ENCODE assay signal across 6 mouse cellular contexts in the genomic region with DNA sequence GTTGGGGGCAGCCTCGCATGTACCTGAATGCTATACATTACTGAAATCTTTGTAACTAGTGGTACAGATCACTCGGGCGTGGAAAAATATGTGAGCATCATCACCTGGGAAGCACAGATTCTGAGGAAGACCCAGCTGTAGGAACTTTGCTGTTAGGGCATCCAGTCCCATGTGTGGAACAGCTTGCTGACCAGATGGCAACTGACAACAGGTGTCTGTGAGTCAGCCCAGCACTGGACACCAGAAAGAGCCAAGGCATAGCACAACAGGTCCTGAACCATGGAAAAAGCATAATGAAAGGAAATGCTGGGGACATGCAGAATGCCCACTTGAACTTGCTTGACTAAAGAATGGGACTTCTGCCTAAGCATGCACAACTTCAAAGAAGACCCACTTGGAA.
"Had no signal": no experiment of that assay in that cellular context is flagged by ENCODE, and none has a peak within 500 bp of the region (broad histone marks: within the 10 kb centered on the region; RNA-seq: fewer than 3 reads in every experiment).

No protein-coding gene starts in this region.

- ATAC-seq: lung, postnatal 0 days; midbrain, embryonic 13.5 days had no signal

- DNase-seq: kidney, postnatal 14 days; lung, adult 2 months; lung, postnatal 36 days; thymus, postnatal 14 days had no signal
